14 mouse cellular contexts compared by ENCODE assay signal in genomic region chr3:95707497-95707896, GRCm38 (mm10). TPM values are rescaled to one million over a fixed set of nuclear protein-coding genes. Genes with fewer than 3 reads are reported as not detected.
DNase-seq lines count a peak whose midpoint lies in the region; ATAC-seq and TF ChIP-seq lines count a peak whose summit lies in the region.
"Had no signal": no experiment of that assay in that cellular context is flagged by ENCODE, and none has a peak within 500 bp of the region (broad histone marks: within the 10 kb centered on the region; RNA-seq: fewer than 3 reads in every experiment).

No protein-coding gene starts in this region.

- H3K4me1 ChIP-seq in embryonic fibroblast, embryonic 13.5 days (ENCODE audit: control insufficient read depth, insufficient read depth, low read length): peaks cover 5% of the 10 kb centered on the region; the same call in 1 of the 2 replicates
- H3K4me1 ChIP-seq in hindbrain, embryonic 13.5 days (replicated peaks): no peaks in the 10 kb centered on the region
- H3K4me1 ChIP-seq in intestine, embryonic 16.5 days (ENCODE audit: control insufficient read depth, insufficient read depth, low read length): no peaks in the 10 kb centered on the region

- intact Hi-C loops in gastrocnemius, adult 2 months (cut with DNase I): no loop called here

- H3K36me3 ChIP-seq in myocyte (ENCODE audit: control insufficient read depth, insufficient read depth): no peaks in the 10 kb centered on the region
- H3K36me3 ChIP-seq in hindbrain, embryonic 13.5 days: 0 out of 2 replicates have a peak, but pooled peaks cover under 1% of the 10 kb centered on the region
- no peaks in the 10 kb centered on the region for H3K36me3 ChIP-seq in intestine, embryonic 16.5 days (ENCODE audit: control insufficient read depth, insufficient read depth, low read length)

- TF ChIP-seq CTCF in embryonic fibroblast, embryonic 13.5 days (IDR thresholded peaks at IDR 0.05; ENCODE audit: borderline replicate concordance, insufficient read depth, low read length): no peak
- TF ChIP-seq CTCF in gastrocnemius, adult 2 months (IDR thresholded peaks at IDR 0.05): no peak

- H3ac ChIP-seq in myocyte (ENCODE audit: control insufficient read depth, insufficient read length): no peak overlapping the region

- H3K9me3 ChIP-seq in hindbrain, embryonic 13.5 days: peaks cover under 1% of the 10 kb centered on the region; the same call in 1 of the 2 replicates
- H3K9me3 ChIP-seq in intestine, embryonic 16.5 days (ENCODE audit: control insufficient read depth, low read length): no peaks in the 10 kb centered on the region

- no peak for TF ChIP-seq POLR2A in embryonic fibroblast, embryonic 13.5 days (IDR thresholded peaks at IDR 0.05; ENCODE audit: low read depth, low read length)
- TF ChIP-seq POLR2A in myocyte (IDR thresholded peaks at IDR 0.05; ENCODE audit: insufficient read length, low read depth): no peak

- H3K27ac ChIP-seq in embryonic fibroblast, embryonic 13.5 days (ENCODE audit: insufficient read depth, low read length): peak overlapping the region; percentile 41; the same call in 1 of the 2 replicates
- no peak overlapping the region for H3K27ac ChIP-seq in gastrocnemius, adult 2 months
- H3K27ac ChIP-seq in hindbrain, embryonic 13.5 days: no peak overlapping the region
- H3K27ac ChIP-seq in intestine, embryonic 16.5 days (ENCODE audit: low read length): no peak overlapping the region
- H3K27ac ChIP-seq: hindbrain, embryonic 14.5 days had no signal

- peak overlapping the region; percentile 41 for H3K4me2 ChIP-seq in myocyte (ENCODE audit: low read depth)
- H3K4me2 ChIP-seq in hindbrain, embryonic 13.5 days: no peak overlapping the region
- no peak overlapping the region for H3K4me2 ChIP-seq in intestine, embryonic 16.5 days (ENCODE audit: low read depth, low read length)
- H3K4me2 ChIP-seq: hindbrain, embryonic 14.5 days; lung, embryonic 14.5 days had no signal

- ATAC-seq in hindbrain, embryonic 13.5 days (ENCODE audit: low FRiP score): no peak
- no peak for ATAC-seq in intestine, embryonic 16.5 days

- no peak overlapping the region for H3K4me3 ChIP-seq in embryonic fibroblast, embryonic 13.5 days (ENCODE audit: insufficient read depth, low read length)
- no peak overlapping the region for H3K4me3 ChIP-seq in myocyte
- H3K4me3 ChIP-seq in gastrocnemius, adult 2 months: no peak overlapping the region
- H3K4me3 ChIP-seq in hindbrain, embryonic 13.5 days: no peak overlapping the region
- H3K4me3 ChIP-seq in intestine, embryonic 16.5 days (ENCODE audit: low read length): no peak overlapping the region

- H3K79me2 ChIP-seq in myocyte (ENCODE audit: control insufficient read depth, insufficient read depth): no peaks in the 10 kb centered on the region

- DNase-seq in 3134 (ENCODE audit: extremely low read depth, insufficient read length, low spot score): peak; percentile 52
- DNase-seq in CD4-positive, CD25-positive, alpha-beta regulatory T cell, adult 2 months (ENCODE audit: low read depth, low spot score): peak; percentile 72
- DNase-seq in gastrocnemius, adult 2 months: no peak
- DNase-seq in urinary bladder, postnatal 10 days (ENCODE audit: low spot score): no peak
- DNase-seq: cerebellum, adult 2 months; embryo, embryonic 11 days; gastrocnemius, postnatal 25 days; kidney, adult 9 months; lung, embryonic 14.5 days had no signal

- H3K9ac ChIP-seq in hindbrain, embryonic 13.5 days: no peak overlapping the region
- no peak overlapping the region for H3K9ac ChIP-seq in intestine, embryonic 16.5 days (ENCODE audit: low read depth, low read length)
- H3K9ac ChIP-seq: hindbrain, embryonic 14.5 days; lung, embryonic 14.5 days had no signal

- WGBS in hindbrain, embryonic 13.5 days: 93% methylated on average over 7 of the region's 7 CpGs
- 88% methylated on average over 7 of the region's 7 CpGs for WGBS in intestine, embryonic 16.5 days

- no peaks in the 10 kb centered on the region for H3K27me3 ChIP-seq in myocyte (ENCODE audit: control insufficient read depth, insufficient read depth, insufficient read length)
- no peaks in the 10 kb centered on the region for H3K27me3 ChIP-seq in hindbrain, embryonic 13.5 days
- no peaks in the 10 kb centered on the region for H3K27me3 ChIP-seq in intestine, embryonic 16.5 days (replicated peaks; ENCODE audit: control insufficient read depth, insufficient read depth, low read length)

TF ChIP-seq in myocyte, 11 proteins besides CTCF, POLR2A, EP300 and RAD21:
- TF ChIP-seq MYOG (IDR thresholded peaks at IDR 0.05; ENCODE audit: control insufficient read depth in 1 of 3, insufficient read depth in 1 of 3, insufficient read length in 2 of 3, low read depth in 2 of 3) (no peak), MYOD1 (IDR thresholded peaks at IDR 0.05; ENCODE audit: control insufficient read depth in 1 of 3, insufficient read length in 2 of 3, low read depth in 2 of 3) (no peak), CEBPB (IDR thresholded peaks at IDR 0.05; ENCODE audit: insufficient read depth, poor library complexity, severe bottlenecking) (no peak), E2F4 (IDR thresholded peaks at IDR 0.05; ENCODE audit: insufficient read depth) (no peak), REST (IDR thresholded peaks at IDR 0.05; ENCODE audit: insufficient read depth, insufficient read length) (no peak), TCF3 (IDR thresholded peaks at IDR 0.05; ENCODE audit: insufficient read length, low read depth) (no peak), POLR2AphosphoS2 (IDR thresholded peaks at IDR 0.05; ENCODE audit: insufficient read length, low read depth) (no peak), USF1 (IDR thresholded peaks at IDR 0.05; ENCODE audit: low read depth) (no peak), MAX (IDR thresholded peaks at IDR 0.05; ENCODE audit: low read depth) (no peak), TCF12 (IDR thresholded peaks at IDR 0.05; ENCODE audit: insufficient read depth, poor library complexity, severe bottlenecking) (no peak), SRF (IDR thresholded peaks at IDR 0.05; ENCODE audit: control insufficient read depth, insufficient read length, low read depth) (no peak)
TF ChIP-seq in myocyte: peak in this region for 0.

RNA-seq across cellular contexts. Expression of gene Adamtsl4, which starts 19.8 kb away (rescaled TPM):
- polyA plus RNA-seq in embryonic fibroblast, embryonic 13.5 days (2011; ENCODE audit: insufficient read length, low read depth, missing spikeins): 18.9 and 26.4 TPM in 2 replicates
- polyA plus RNA-seq in myocyte (2012; fragmentation: generic; extraction: Trizol): 4.6 TPM
- total RNA-seq in gastrocnemius, adult 2 months (2021): 10 to 100 TPM; 17.2 to 32.0 TPM
- 0.98 and 1.0 TPM in 2 replicates for polyA plus RNA-seq in hindbrain, embryonic 13.5 days (2015; fragmentation: Nextera tagmentation; extraction: Ambion mirVana)
- polyA plus RNA-seq in intestine, embryonic 16.5 days (2015; fragmentation: Nextera tagmentation; extraction: Ambion mirVana): 2.5 and 3.2 TPM in 2 replicates

RNA-seq across cellular contexts. Expression of gene Ecm1, which starts 31.9 kb away (rescaled TPM):
- 155 and 327 TPM in 2 replicates for polyA plus RNA-seq in embryonic fibroblast, embryonic 13.5 days (2011; ENCODE audit: insufficient read length, low read depth, missing spikeins)
- polyA plus RNA-seq in myocyte (2012; fragmentation: generic; extraction: Trizol): 219 TPM
- 10 to 100 TPM; 18.0 to 23.0 TPM for total RNA-seq in gastrocnemius, adult 2 months (2021)
- 12.9 and 13.4 TPM in 2 replicates for polyA plus RNA-seq in hindbrain, embryonic 13.5 days (2015; fragmentation: Nextera tagmentation; extraction: Ambion mirVana)
- 15.3 and 17.8 TPM in 2 replicates for polyA plus RNA-seq in intestine, embryonic 16.5 days (2015; fragmentation: Nextera tagmentation; extraction: Ambion mirVana)

RNA-seq across cellular contexts. Expression of gene Mcl1, which starts 48.9 kb away (rescaled TPM):
- 109 and 118 TPM in 2 replicates for polyA plus RNA-seq in embryonic fibroblast, embryonic 13.5 days (2011; ENCODE audit: insufficient read length, low read depth, missing spikeins)
- 51.6 TPM for polyA plus RNA-seq in myocyte (2012; fragmentation: generic; extraction: Trizol)
- total RNA-seq in gastrocnemius, adult 2 months (2021): 100 to 1,000 TPM; 110 to 123 TPM
- polyA plus RNA-seq in hindbrain, embryonic 13.5 days (2015; fragmentation: Nextera tagmentation; extraction: Ambion mirVana): 49.3 and 54.2 TPM in 2 replicates
- 14.7 and 17.0 TPM in 2 replicates for polyA plus RNA-seq in intestine, embryonic 16.5 days (2015; fragmentation: Nextera tagmentation; extraction: Ambion mirVana)

RNA-seq across cellular contexts. Expression of gene Tars2, which starts 52.5 kb away (rescaled TPM):
- 36.7 and 37.5 TPM in 2 replicates for polyA plus RNA-seq in embryonic fibroblast, embryonic 13.5 days (2011; ENCODE audit: insufficient read length, low read depth, missing spikeins)
- 34.3 TPM for polyA plus RNA-seq in myocyte (2012; fragmentation: generic; extraction: Trizol)
- total RNA-seq in gastrocnemius, adult 2 months (2021): 10 to 100 TPM; 23.0 to 30.8 TPM
- polyA plus RNA-seq in hindbrain, embryonic 13.5 days (2015; fragmentation: Nextera tagmentation; extraction: Ambion mirVana): 41.0 and 44.9 TPM in 2 replicates
- polyA plus RNA-seq in intestine, embryonic 16.5 days (2015; fragmentation: Nextera tagmentation; extraction: Ambion mirVana): 56.3 and 58.9 TPM in 2 replicates

Comparison
In these comparisons a context has a peak if more than half of its experiments do, and no peak if none do; other contexts are left out.
1. DNase-seq: peak in 3134 (single experiment) and CD4-positive, CD25-positive, alpha-beta regulatory T cell, adult 2 months (single experiment); none in gastrocnemius, adult 2 months (single experiment) and urinary bladder, postnatal 10 days (single experiment).